Mouse (Mus musculus): ENCODE results near the gene Il17c. TPM values are rescaled to one million over a fixed set of nuclear protein-coding genes. Genes with fewer than 3 reads are reported as not detected.

Il17c gene
- polyA plus RNA-seq (2012; rRNA removed): 0.11 TPM in 1 of 2 replicates, not detected in the other

DNA sequence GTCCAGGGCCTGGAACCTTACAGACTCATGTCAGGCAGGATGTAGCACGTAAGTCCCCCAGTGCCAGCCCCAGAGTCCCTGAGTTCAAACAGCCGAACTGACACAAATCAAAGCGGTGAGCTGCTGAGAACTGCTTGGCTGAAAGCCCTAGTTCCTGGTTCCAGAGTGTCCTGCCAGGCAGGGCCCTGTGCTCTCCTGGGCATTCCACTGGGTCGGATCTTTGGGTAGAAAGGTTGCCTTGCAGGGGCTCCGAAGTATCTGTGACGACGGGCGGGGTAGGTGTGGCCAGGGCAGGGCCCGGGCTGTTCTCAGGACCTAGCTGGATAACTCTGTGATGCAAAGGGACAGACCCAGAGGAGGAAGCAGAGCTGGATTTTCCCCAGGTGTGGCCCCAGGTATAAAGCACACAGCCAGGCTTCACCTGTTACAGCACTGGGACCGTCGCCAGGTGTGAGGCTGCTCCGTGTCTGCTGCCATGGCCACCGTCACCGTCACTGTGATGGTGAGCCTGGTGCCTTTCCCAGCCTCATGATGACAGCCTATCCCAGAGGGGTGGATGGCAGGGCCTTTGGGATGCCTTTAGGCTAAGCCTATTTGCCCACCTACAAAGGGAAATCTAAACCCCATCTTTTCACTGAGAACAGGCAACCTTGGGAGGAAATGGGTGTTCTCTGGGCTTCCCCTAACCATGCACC, at the start of gene Il17c:
TSS of gene Il17c (plus strand) at position 645 of the 695 bp plus-strand sequence.
- DNase-seq: peak; percentile 64
- Histone ChIP-seq H3K36me3 (ENCODE audit: control insufficient read depth, insufficient read depth, low read length) (no peaks in the 10 kb centered on the region; the same call in none of the 2 replicates), H3K4me3 (ENCODE audit: insufficient read depth, low read depth, low read length) (no peak within 1 kb of the TSS), H3K27ac (ENCODE audit: insufficient read depth, low read depth, low read length) (no peak within 1 kb of the TSS), H3K4me1 (ENCODE audit: control insufficient read depth, insufficient read depth, low read length) (0 out of 2 replicates have a peak, but pooled peaks cover 3% of the 10 kb centered on the region), H3K27me3 (replicated peaks; ENCODE audit: control insufficient read depth, insufficient read depth, low read length) (no peaks in the 10 kb centered on the region)
- TF ChIP-seq POLR2A (IDR thresholded peaks at IDR 0.05; ENCODE audit: low read depth, low read length): no peak
- TF ChIP-seq CTCF (conservative IDR thresholded peaks at IDR 0.05; ENCODE audit: insufficient read depth, insufficient read length, low read depth, low read length): no peak
- WGBS: 54% methylated on average over 14 of the region's 14 CpGs

DNA sequence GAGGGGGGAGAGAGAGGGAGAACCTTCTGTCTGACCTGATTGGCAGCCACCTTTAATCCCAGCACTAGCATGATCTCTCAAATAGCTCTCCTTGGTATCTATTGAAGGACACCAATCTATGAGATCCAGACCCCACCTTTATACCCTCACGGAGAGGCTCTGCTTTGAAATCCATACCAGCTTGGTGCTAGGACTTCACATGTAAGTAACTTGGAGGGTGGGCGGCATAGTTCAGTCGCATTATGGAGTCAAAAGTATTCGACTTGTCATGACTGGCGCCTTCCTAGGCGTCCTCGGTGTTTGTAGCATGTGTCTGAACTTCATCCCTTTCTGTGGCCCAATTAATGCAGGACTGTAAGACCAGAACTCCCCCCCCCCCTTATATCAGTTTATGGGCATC, 46.5 kb upstream of the Il17c start:
- no peak for DNase-seq
- 93% methylated on average over 7 of the region's 7 CpGs for WGBS
- no peak for TF ChIP-seq CTCF (conservative IDR thresholded peaks at IDR 0.05; ENCODE audit: insufficient read depth, insufficient read length, low read depth, low read length)
- no peak for TF ChIP-seq POLR2A (IDR thresholded peaks at IDR 0.05; ENCODE audit: low read depth, low read length)
- H3K4me1 ChIP-seq (ENCODE audit: control insufficient read depth, insufficient read depth, low read length): peaks cover 11% of the 10 kb centered on the region; the same call in 1 of the 2 replicates
- H3K36me3 ChIP-seq (ENCODE audit: control insufficient read depth, insufficient read depth, low read length): no peaks in the 10 kb centered on the region; the same call in 1 of the 2 replicates
- H3K4me3 ChIP-seq (ENCODE audit: insufficient read depth, low read depth, low read length): no peak overlapping the region
- H3K27me3 ChIP-seq (replicated peaks; ENCODE audit: control insufficient read depth, insufficient read depth, low read length): no peaks in the 10 kb centered on the region
- H3K27ac ChIP-seq (ENCODE audit: insufficient read depth, low read depth, low read length): no peak overlapping the region

GRCm38 (mm10) chr8:122375751-122376364, 46.0 kb upstream of the Il17c start:
- WGBS: 17% methylated on average over 13 of the region's 13 CpGs
- DNase-seq: no peak
- Histone ChIP-seq H3K36me3 (ENCODE audit: control insufficient read depth, insufficient read depth, low read length) (no peaks in the 10 kb centered on the region; the same call in 1 of the 2 replicates), H3K4me3 (ENCODE audit: insufficient read depth, low read depth, low read length) (peak overlapping the region; percentile 43), H3K27me3 (replicated peaks; ENCODE audit: control insufficient read depth, insufficient read depth, low read length) (no peaks in the 10 kb centered on the region), H3K27ac (ENCODE audit: insufficient read depth, low read depth, low read length) (no peak overlapping the region), H3K4me1 (ENCODE audit: control insufficient read depth, insufficient read depth, low read length) (peaks cover 11% of the 10 kb centered on the region; the same call in 1 of the 2 replicates)
- TF ChIP-seq CTCF (conservative IDR thresholded peaks at IDR 0.05; ENCODE audit: insufficient read depth, insufficient read length, low read depth, low read length): no peak
- no peak for TF ChIP-seq POLR2A (IDR thresholded peaks at IDR 0.05; ENCODE audit: low read depth, low read length)

DNA sequence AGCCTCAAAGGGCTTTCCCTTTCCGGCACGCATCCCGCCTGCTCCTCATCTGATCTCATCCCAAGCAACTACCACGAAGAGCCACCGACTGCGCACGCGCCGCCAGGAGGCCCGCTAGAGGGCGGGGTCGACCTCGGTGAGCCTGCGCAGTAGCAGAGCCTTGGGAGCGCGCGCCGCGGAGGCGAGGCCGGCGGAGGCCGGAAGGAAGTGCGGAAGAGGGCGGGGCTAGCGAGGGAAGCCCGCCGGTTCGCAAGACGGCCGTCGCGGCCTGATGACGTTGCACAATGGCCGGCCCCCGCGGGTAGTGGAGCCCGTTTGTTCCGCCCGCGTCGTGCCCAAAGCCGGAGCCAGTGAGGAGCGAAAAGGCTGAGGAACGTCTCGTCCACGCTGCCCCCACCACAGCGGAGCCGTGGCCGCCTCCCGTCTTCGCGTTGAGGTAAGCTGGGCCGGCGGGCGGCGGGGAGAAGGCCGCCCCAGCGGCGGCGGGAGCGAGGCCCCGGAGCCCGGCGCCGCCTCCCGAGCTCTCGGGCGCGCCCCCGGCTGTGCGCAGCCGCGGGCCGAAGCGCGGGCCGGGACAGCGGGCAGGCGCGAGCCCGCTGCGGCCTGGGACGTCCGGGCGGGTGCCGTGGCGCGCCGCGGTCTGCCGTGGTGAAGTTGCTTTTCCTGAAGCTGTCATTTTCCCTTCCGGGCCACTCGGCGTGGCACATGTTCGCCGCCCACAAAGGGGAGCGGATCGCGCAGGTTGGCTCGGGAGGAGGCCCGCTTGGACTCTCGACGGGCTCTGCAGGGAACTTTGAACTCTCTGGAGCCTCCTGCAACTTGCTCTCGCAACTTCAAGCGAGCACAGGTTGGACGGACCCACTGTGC, 45.2 kb upstream of the Il17c start, which contains the start of gene Zc3h18:
TSS of gene Zc3h18 (plus strand) at position 245 of the 867 bp plus-strand sequence.
- H3K4me1 ChIP-seq (ENCODE audit: control insufficient read depth, insufficient read depth, low read length): peaks cover 11% of the 10 kb centered on the region; the same call in 1 of the 2 replicates
- no peak for TF ChIP-seq CTCF (conservative IDR thresholded peaks at IDR 0.05; ENCODE audit: insufficient read depth, insufficient read length, low read depth, low read length)
- peak; percentile 42 for TF ChIP-seq POLR2A (IDR thresholded peaks at IDR 0.05; ENCODE audit: low read depth, low read length)
- H3K27me3 ChIP-seq (replicated peaks; ENCODE audit: control insufficient read depth, insufficient read depth, low read length): no peaks in the 10 kb centered on the region
- H3K36me3 ChIP-seq (ENCODE audit: control insufficient read depth, insufficient read depth, low read length): no peaks in the 10 kb centered on the region; the same call in 1 of the 2 replicates
- DNase-seq: peak; percentile 99
- H3K4me3 ChIP-seq (ENCODE audit: insufficient read depth, low read depth, low read length): peak within 1 kb of the TSS; percentile 88
- H3K27ac ChIP-seq (ENCODE audit: insufficient read depth, low read depth, low read length): peak within 1 kb of the TSS; percentile 94
- WGBS: 1% methylated on average over 107 of the region's 107 CpGs

- H3K4me3 ChIP-seq (ENCODE audit: insufficient read depth, low read depth, low read length): no peak overlapping the region
- no peak for TF ChIP-seq POLR2A (IDR thresholded peaks at IDR 0.05; ENCODE audit: low read depth, low read length)
- no peak for TF ChIP-seq CTCF (conservative IDR thresholded peaks at IDR 0.05; ENCODE audit: insufficient read depth, insufficient read length, low read depth, low read length)
- H3K4me1 ChIP-seq (ENCODE audit: control insufficient read depth, insufficient read depth, low read length): peaks cover 3% of the 10 kb centered on the region; the same call in 1 of the 2 replicates
- 49% methylated on average over 4 of the region's 4 CpGs for WGBS
- H3K27ac ChIP-seq (ENCODE audit: insufficient read depth, low read depth, low read length): no peak overlapping the region
- no peak for DNase-seq
- no peaks in the 10 kb centered on the region; the same call in none of the 2 replicates for H3K36me3 ChIP-seq (ENCODE audit: control insufficient read depth, insufficient read depth, low read length)
- H3K27me3 ChIP-seq (replicated peaks; ENCODE audit: control insufficient read depth, insufficient read depth, low read length): no peaks in the 10 kb centered on the region
Measured at GRCm38 (mm10) chr8:122383039-122383438, 38.8 kb upstream of the Il17c start.

- H3K36me3 ChIP-seq (ENCODE audit: control insufficient read depth, insufficient read depth, low read length): peaks cover 3% of the 10 kb centered on the region
Measured at GRCm38 (mm10) chr8:122389357-122389756, 32.5 kb upstream of the Il17c start.

More at GRCm38 (mm10) chr8:122389357-122389756, 32.5 kb upstream of the Il17c start:
- no peak overlapping the region for H3K4me3 ChIP-seq (ENCODE audit: insufficient read depth, low read depth, low read length)
- no peaks in the 10 kb centered on the region for H3K27me3 ChIP-seq (replicated peaks; ENCODE audit: control insufficient read depth, insufficient read depth, low read length)
- H3K27ac ChIP-seq (ENCODE audit: insufficient read depth, low read depth, low read length): no peak overlapping the region
- DNase-seq: no peak
- WGBS: 83% methylated on average over 3 of the region's 3 CpGs
- no peak for TF ChIP-seq POLR2A (IDR thresholded peaks at IDR 0.05; ENCODE audit: low read depth, low read length)
- TF ChIP-seq CTCF (conservative IDR thresholded peaks at IDR 0.05; ENCODE audit: insufficient read depth, insufficient read length, low read depth, low read length): peak; percentile 23; the same call in 1 of the 2 replicates
- no peaks in the 10 kb centered on the region for H3K4me1 ChIP-seq (ENCODE audit: control insufficient read depth, insufficient read depth, low read length)
